Mouse (Mus musculus): ENCODE data around the gene Fam210b. TPM values are rescaled to one million over a fixed set of nuclear protein-coding genes. Genes with fewer than 3 reads are reported as not detected.

Gene Fam210b
- polyA plus RNA-seq, 1 experiment from 2014 or later = 17.9 TPM

GRCm38 (mm10) chr2:172371258-172371657 lies 25.9 kb downstream of the Fam210b start:
- H3K27ac ChIP-seq = peak overlapping the region; percentile 88
- H3K9me3 ChIP-seq (ENCODE audit: control insufficient read depth, low read length) = no peaks in the 10 kb centered on the region
- H3K9ac ChIP-seq = peak overlapping the region; percentile 93
- peak overlapping the region; percentile 79 for H3K4me2 ChIP-seq (replicated peaks)
- peaks cover 9% of the 10 kb centered on the region for H3K4me1 ChIP-seq (replicated peaks; ENCODE audit: control insufficient read depth, insufficient read depth, low read length)
- WGBS = 0% methylated on average over 11 of the region's 11 CpGs
- DNase-seq (ENCODE audit: low spot score) (no peak), ATAC-seq (ENCODE audit: low FRiP score) (no peak)
- H3K27me3 ChIP-seq (ENCODE audit: control insufficient read depth, insufficient read depth, low read length) = no peaks in the 10 kb centered on the region
- peak overlapping the region; percentile 97 for H3K4me3 ChIP-seq (replicated peaks; ENCODE audit: low read length)
- H3K36me3 ChIP-seq (replicated peaks; ENCODE audit: control insufficient read depth, insufficient read depth) = peaks cover 34% of the 10 kb centered on the region

GRCm38 (mm10) chr2:172376551-172376950 lies 31.2 kb downstream of the Fam210b start:
- no peak for DNase-seq (ENCODE audit: low spot score)
- H3K9me3 ChIP-seq (ENCODE audit: control insufficient read depth, low read length) = no peaks in the 10 kb centered on the region
- no peak overlapping the region for H3K4me3 ChIP-seq (replicated peaks; ENCODE audit: low read length)
- no peak for ATAC-seq (ENCODE audit: low FRiP score)
- H3K9ac ChIP-seq = no peak overlapping the region
- H3K27me3 ChIP-seq (ENCODE audit: control insufficient read depth, insufficient read depth, low read length) = no peaks in the 10 kb centered on the region
- H3K4me2 ChIP-seq (replicated peaks) = no peak overlapping the region
- no peak overlapping the region for H3K27ac ChIP-seq
- 93% methylated on average over 4 of the region's 4 CpGs for WGBS
- peaks cover 6% of the 10 kb centered on the region for H3K4me1 ChIP-seq (replicated peaks; ENCODE audit: control insufficient read depth, insufficient read depth, low read length)
- peaks cover 86% of the 10 kb centered on the region for H3K36me3 ChIP-seq (replicated peaks; ENCODE audit: control insufficient read depth, insufficient read depth)

DNA sequence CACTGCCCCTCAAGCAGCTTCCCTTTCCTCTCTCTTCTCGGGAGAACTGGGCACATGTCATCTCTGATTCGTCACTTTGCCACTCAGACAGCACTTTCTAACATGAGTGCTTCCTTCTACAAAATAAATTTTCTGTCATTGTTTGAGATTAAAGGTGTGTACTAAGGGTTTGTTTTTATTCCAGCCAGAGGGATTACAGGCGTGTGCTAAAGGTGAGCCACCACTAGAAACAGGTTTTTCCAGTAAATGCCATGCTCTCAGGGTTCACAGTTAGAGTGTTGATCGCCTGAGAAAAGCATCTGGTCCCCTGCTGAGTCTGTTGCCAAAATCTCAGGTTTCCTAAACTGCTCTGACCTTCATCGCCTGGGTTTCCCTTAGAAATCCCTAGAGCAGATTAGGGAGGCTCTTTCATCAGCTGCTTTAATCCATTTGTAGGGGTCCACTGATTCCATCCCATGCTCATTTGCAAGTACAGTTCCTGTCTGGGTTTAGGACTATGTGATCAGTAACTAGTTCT lies 31.7 kb downstream of the Fam210b start:
- DNase-seq (ENCODE audit: low spot score) (no peak), ATAC-seq (ENCODE audit: low FRiP score) (no peak)
- Histone ChIP-seq H3K4me3 (replicated peaks; ENCODE audit: low read length) (no peak overlapping the region), H3K27me3 (ENCODE audit: control insufficient read depth, insufficient read depth, low read length) (no peaks in the 10 kb centered on the region), H3K9me3 (ENCODE audit: control insufficient read depth, low read length) (no peaks in the 10 kb centered on the region), H3K4me1 (replicated peaks; ENCODE audit: control insufficient read depth, insufficient read depth, low read length) (peaks cover 1% of the 10 kb centered on the region; the same call in 1 of the 2 replicates), H3K36me3 (replicated peaks; ENCODE audit: control insufficient read depth, insufficient read depth) (peaks cover 91% of the 10 kb centered on the region), H3K9ac (no peak overlapping the region), H3K27ac (no peak overlapping the region), H3K4me2 (replicated peaks) (no peak overlapping the region)
- WGBS = 81% methylated on average over 5 of the region's 5 CpGs

DNA sequence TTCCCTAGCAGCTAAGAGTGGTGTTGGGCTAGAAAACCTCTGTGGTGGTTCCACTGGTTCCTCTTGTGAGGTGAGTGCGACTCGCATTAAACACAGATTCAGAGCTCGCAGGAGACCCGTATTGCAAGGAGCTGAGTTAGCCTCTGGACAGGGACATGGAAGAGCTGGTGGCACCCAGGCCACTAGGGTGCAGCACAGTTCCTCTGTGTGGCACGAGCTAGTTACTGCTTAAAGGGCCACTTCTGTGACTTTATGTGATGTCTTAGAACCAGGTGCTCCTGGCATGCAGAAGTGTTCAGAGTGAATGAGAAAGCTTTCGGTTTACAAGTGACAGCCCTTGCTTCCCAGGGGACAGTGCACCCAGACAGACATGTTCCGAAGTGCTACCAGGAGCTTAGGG lies 33.0 kb downstream of the Fam210b start:
- H3K9ac ChIP-seq = no peak overlapping the region
- no peaks in the 10 kb centered on the region for H3K4me1 ChIP-seq (replicated peaks; ENCODE audit: control insufficient read depth, insufficient read depth, low read length)
- no peaks in the 10 kb centered on the region for H3K9me3 ChIP-seq (ENCODE audit: control insufficient read depth, low read length)
- no peak overlapping the region for H3K4me2 ChIP-seq (replicated peaks)
- H3K27me3 ChIP-seq (ENCODE audit: control insufficient read depth, insufficient read depth, low read length) = no peaks in the 10 kb centered on the region
- ATAC-seq (ENCODE audit: low FRiP score) (no peak), DNase-seq (ENCODE audit: low spot score) (no peak)
- H3K36me3 ChIP-seq (replicated peaks; ENCODE audit: control insufficient read depth, insufficient read depth) = peaks cover 92% of the 10 kb centered on the region
- 79% methylated on average over 7 of the region's 7 CpGs for WGBS
- no peak overlapping the region for H3K4me3 ChIP-seq (replicated peaks; ENCODE audit: low read length)
- H3K27ac ChIP-seq = no peak overlapping the region

DNA sequence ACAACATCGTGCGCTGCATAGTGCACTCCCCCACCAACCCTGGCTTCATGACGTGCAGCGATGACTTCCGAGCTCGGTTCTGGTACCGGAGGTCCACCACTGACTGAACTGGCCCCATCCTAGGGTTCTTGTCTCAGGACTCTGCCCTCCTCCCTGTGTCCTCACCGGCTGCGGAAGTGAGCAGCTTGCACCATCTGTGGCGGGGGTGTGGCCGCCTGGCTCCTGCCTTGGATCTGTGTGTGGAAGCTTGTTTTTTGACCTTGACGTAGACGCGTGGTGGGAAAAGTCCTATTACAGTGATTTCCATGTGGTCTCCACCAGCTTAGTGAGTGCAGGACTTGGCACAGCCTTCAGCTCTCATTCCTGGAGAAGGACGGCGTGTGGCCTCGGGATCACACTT lies 35.1 kb downstream of the Fam210b start:
- Histone ChIP-seq H3K9me3 (ENCODE audit: control insufficient read depth, low read length) (no peaks in the 10 kb centered on the region), H3K4me3 (replicated peaks; ENCODE audit: low read length) (no peak overlapping the region), H3K36me3 (replicated peaks; ENCODE audit: control insufficient read depth, insufficient read depth) (peaks cover 70% of the 10 kb centered on the region), H3K4me1 (replicated peaks; ENCODE audit: control insufficient read depth, insufficient read depth, low read length) (no peaks in the 10 kb centered on the region), H3K27me3 (ENCODE audit: control insufficient read depth, insufficient read depth, low read length) (no peaks in the 10 kb centered on the region), H3K9ac (no peak overlapping the region), H3K27ac (no peak overlapping the region), H3K4me2 (replicated peaks) (no peak overlapping the region)
- no peak for ATAC-seq (ENCODE audit: low FRiP score)
- 93% methylated on average over 17 of the region's 17 CpGs for WGBS
- no peak for DNase-seq (ENCODE audit: low spot score)

DNA sequence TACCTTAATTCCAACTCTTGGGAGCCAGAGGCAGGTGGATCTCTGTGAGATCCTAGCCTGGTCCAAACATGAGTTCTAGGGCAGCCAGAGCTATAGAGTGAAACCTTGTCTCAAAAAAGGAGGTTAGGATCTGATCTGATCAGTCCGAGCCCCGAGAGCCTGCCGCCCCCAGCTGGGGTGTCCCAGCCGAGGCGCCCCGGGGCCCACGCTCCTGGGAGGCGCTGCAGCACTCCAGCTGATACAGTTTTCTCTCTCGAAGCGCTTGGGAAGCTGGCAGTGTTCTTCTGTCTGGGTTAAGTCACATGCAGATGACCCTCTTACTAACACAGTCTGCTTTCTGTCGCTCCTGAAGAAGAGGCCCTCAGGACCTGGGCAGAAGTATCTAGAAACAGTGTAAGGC lies 36.0 kb downstream of the Fam210b start:
- H3K4me2 ChIP-seq (replicated peaks) = no peak overlapping the region
- DNase-seq (ENCODE audit: low spot score) (no peak), ATAC-seq (ENCODE audit: low FRiP score) (no peak)
- WGBS = 93% methylated on average over 11 of the region's 11 CpGs
- no peak overlapping the region for H3K9ac ChIP-seq
- no peak overlapping the region for H3K27ac ChIP-seq
- H3K9me3 ChIP-seq (ENCODE audit: control insufficient read depth, low read length) = no peaks in the 10 kb centered on the region
- no peaks in the 10 kb centered on the region for H3K27me3 ChIP-seq (ENCODE audit: control insufficient read depth, insufficient read depth, low read length)
- H3K4me3 ChIP-seq (replicated peaks; ENCODE audit: low read length) = no peak overlapping the region
- no peaks in the 10 kb centered on the region for H3K4me1 ChIP-seq (replicated peaks; ENCODE audit: control insufficient read depth, insufficient read depth, low read length)
- H3K36me3 ChIP-seq (replicated peaks; ENCODE audit: control insufficient read depth, insufficient read depth) = peaks cover 62% of the 10 kb centered on the region

DNA sequence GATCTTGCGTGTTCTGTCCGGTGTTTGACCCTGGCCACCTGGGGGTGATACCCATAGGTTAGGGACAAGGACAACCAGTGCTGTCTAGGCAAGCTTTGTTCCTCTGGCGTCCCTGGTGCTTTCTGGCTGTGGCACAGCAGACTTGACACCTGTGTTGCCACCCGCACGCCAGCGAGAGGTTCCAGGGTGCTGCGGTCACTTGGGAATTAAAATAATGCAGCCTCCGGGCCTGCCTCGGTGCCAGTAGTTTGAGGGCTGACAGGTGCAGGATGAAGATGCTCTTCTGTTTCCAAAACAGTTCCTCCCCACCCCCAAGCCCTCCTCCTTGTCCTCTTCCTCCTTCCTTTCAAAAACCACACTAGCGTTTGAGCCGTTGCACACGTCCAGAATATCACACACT lies 36.5 kb downstream of the Fam210b start:
- no peak for ATAC-seq (ENCODE audit: low FRiP score)
- DNase-seq (ENCODE audit: low spot score) = no peak
- H3K9ac ChIP-seq = no peak overlapping the region
- no peak overlapping the region for H3K27ac ChIP-seq
- WGBS = 87% methylated on average over 12 of the region's 12 CpGs
- H3K4me3 ChIP-seq (replicated peaks; ENCODE audit: low read length) = no peak overlapping the region
- peaks cover 58% of the 10 kb centered on the region for H3K36me3 ChIP-seq (replicated peaks; ENCODE audit: control insufficient read depth, insufficient read depth)
- H3K27me3 ChIP-seq (ENCODE audit: control insufficient read depth, insufficient read depth, low read length) = no peaks in the 10 kb centered on the region
- H3K4me2 ChIP-seq (replicated peaks) = no peak overlapping the region
- H3K9me3 ChIP-seq (ENCODE audit: control insufficient read depth, low read length) = no peaks in the 10 kb centered on the region
- H3K4me1 ChIP-seq (replicated peaks; ENCODE audit: control insufficient read depth, insufficient read depth, low read length) = no peaks in the 10 kb centered on the region

- 93% methylated on average over 3 of the region's 3 CpGs for WGBS
These were observed 39.4 kb downstream of the Fam210b start for GRCm38 (mm10) chr2:172384715-172385114.

GRCm38 (mm10) chr2:172390341-172390740 lies 45.0 kb downstream of the Fam210b start:
- no peak overlapping the region for H3K4me2 ChIP-seq (replicated peaks)
- H3K36me3 ChIP-seq (replicated peaks; ENCODE audit: control insufficient read depth, insufficient read depth) = no peaks in the 10 kb centered on the region
- ATAC-seq (ENCODE audit: low FRiP score) (no peak), DNase-seq (ENCODE audit: low spot score) (no peak)
- no peaks in the 10 kb centered on the region for H3K9me3 ChIP-seq (ENCODE audit: control insufficient read depth, low read length)
- 50% methylated on average over 6 of the region's 6 CpGs for WGBS
- H3K4me3 ChIP-seq (replicated peaks; ENCODE audit: low read length) = no peak overlapping the region
- H3K4me1 ChIP-seq (replicated peaks; ENCODE audit: control insufficient read depth, insufficient read depth, low read length) = no peaks in the 10 kb centered on the region
- H3K27ac ChIP-seq = no peak overlapping the region
- no peaks in the 10 kb centered on the region for H3K27me3 ChIP-seq (ENCODE audit: control insufficient read depth, insufficient read depth, low read length)
- H3K9ac ChIP-seq = no peak overlapping the region

More at GRCm38 (mm10) chr2:172384715-172385114, 39.4 kb downstream of the Fam210b start:
- Histone ChIP-seq H3K27me3 (ENCODE audit: control insufficient read depth, insufficient read depth, low read length) (no peaks in the 10 kb centered on the region), H3K4me2 (replicated peaks) (no peak overlapping the region), H3K9me3 (ENCODE audit: control insufficient read depth, low read length) (no peaks in the 10 kb centered on the region), H3K9ac (no peak overlapping the region), H3K36me3 (replicated peaks; ENCODE audit: control insufficient read depth, insufficient read depth) (peaks cover 30% of the 10 kb centered on the region), H3K4me3 (replicated peaks; ENCODE audit: low read length) (no peak overlapping the region), H3K4me1 (replicated peaks; ENCODE audit: control insufficient read depth, insufficient read depth, low read length) (no peaks in the 10 kb centered on the region), H3K27ac (no peak overlapping the region)
- no peak for DNase-seq (ENCODE audit: low spot score)
- no peak for ATAC-seq (ENCODE audit: low FRiP score)

- DNase-seq (ENCODE audit: low spot score) (no peak), ATAC-seq (ENCODE audit: low FRiP score) (no peak)
- H3K9me3 ChIP-seq (ENCODE audit: control insufficient read depth, low read length) = no peaks in the 10 kb centered on the region
- 78% methylated on average over 10 of the region's 10 CpGs for WGBS
- no peak overlapping the region for H3K4me3 ChIP-seq (replicated peaks; ENCODE audit: low read length)
- H3K27me3 ChIP-seq (ENCODE audit: control insufficient read depth, insufficient read depth, low read length) = no peaks in the 10 kb centered on the region
- H3K9ac ChIP-seq = no peak overlapping the region
- H3K36me3 ChIP-seq (replicated peaks; ENCODE audit: control insufficient read depth, insufficient read depth) = no peaks in the 10 kb centered on the region
- H3K27ac ChIP-seq = no peak overlapping the region
- H3K4me1 ChIP-seq (replicated peaks; ENCODE audit: control insufficient read depth, insufficient read depth, low read length) = no peaks in the 10 kb centered on the region
- H3K4me2 ChIP-seq (replicated peaks) = no peak overlapping the region
These were observed 46.7 kb downstream of the Fam210b start for GRCm38 (mm10) chr2:172392041-172392521.
